Mouse (Mus musculus) MEL-GATA-1-ER (cell line): ENCODE measurements around the gene Abhd17b.

Experiments used
- DNase-seq: peaks from one replicate; pipeline ENCODE4 v3.0.0-alpha.2; 2012; ENCODE audit warnings: low read depth; ENCODE audit errors: extremely low read depth

Gene Abhd17b

GRCm38 (mm10) chr19:21731887-21732286, 78.9 kb downstream of the Abhd17b start:
- DNase-seq = no peak

DNA sequence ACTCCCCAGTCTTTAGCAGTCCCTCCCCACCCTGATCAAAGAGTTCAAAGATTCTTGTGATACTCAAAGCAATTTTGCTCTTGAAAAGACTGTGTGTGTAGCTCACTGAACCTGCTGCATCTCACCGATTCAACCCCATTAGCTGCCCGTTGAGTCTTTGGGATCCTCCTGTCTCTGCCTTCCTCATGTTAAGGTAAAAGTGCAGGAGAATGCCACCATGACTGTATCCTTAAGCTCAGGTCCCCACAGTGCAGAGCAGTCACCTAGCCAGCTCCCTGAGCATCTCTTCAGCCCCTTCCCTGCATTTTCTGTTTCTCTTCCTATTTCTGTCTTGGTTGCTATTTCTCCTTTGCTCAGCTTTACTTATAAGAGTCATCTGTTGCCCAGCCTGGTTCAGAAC, 80.2 kb downstream of the Abhd17b start:
- DNase-seq = no peak

DNA sequence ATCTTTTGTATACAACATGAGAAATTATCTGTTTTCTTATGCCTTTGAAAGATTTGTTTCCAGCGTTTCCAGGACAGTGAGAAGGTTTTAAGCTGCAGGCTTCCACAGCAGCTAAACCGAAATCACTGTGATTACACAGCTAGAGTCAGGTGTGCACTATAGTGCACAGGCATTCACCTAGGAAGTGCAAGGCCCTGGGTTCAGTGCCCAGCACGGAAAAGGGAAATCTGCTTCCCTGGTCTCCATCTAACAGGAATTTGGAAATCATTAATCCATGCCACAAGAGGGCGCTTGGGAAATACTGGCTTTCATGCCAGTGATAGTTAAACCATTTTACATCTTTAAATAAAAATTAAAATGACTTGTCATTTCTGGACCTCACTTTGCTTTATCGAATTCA, 81.1 kb downstream of the Abhd17b start:
- DNase-seq = no peak
